Mouse (Mus musculus) hindbrain, embryonic 10.5 days (tissue): ENCODE results near the gene Tmem136. TPM values are rescaled to one million over a fixed set of nuclear protein-coding genes. Genes with fewer than 3 reads are reported as not detected.
"Not testable (repeated sequence)": the region's sequence is repeated elsewhere in the genome, so short reads cannot be mapped to it uniquely, and the experiment has no call there.

Experiments
- DNase-seq: peaks from one replicate; pipeline ENCODE4 v3.0.0-alpha.2; 2017; ENCODE audit warnings: low spot score
- H3K27ac ChIP-seq: fragments of 300-500 bp; sonication (generic); 2 replicates; pipeline ENCODE4 v1.5.1; 2016; ENCODE audit warnings: mild to moderate bottlenecking, moderate library complexity
- H3K27me3 ChIP-seq: fragments of 300-500 bp; sonication (generic); 2 replicates; pipeline ENCODE4 v1.6.1; 2016; ENCODE audit warnings: mild to moderate bottlenecking; ENCODE audit not compliant: poor library complexity, insufficient read depth, severe bottlenecking
- H3K36me3 ChIP-seq: fragments of 300-500 bp; sonication (generic); 2 replicates; pipeline ENCODE4 v1.6.1; 2016; ENCODE audit warnings: mild to moderate bottlenecking, moderate library complexity
- H3K4me1 ChIP-seq: fragments of 300-500 bp; sonication (generic); replicated peaks from 2 replicates; pipeline ENCODE4 v1.6.1; 2016; ENCODE audit warnings: mild to moderate bottlenecking
- H3K4me3 ChIP-seq: fragments of 300-500 bp; sonication (generic); 2 replicates; pipeline ENCODE4 v1.5.1; 2016; ENCODE audit warnings: mild to moderate bottlenecking, moderate library complexity
- H3K9me3 ChIP-seq: fragments of 300-500 bp; sonication (generic); 2 replicates; pipeline ENCODE4 v1.6.1; 2016; ENCODE audit warnings: mild to moderate bottlenecking, moderate library complexity
- WGBS: fragments of 180-500 bp; shearing (Covaris S2); methylation state at CpG from one replicate; pipeline ENCODE4 v1.1.7; 2016; 5-methylcytosine and 5-hydroxymethylcytosine counted together
- polyA plus RNA-seq: library from polyadenylated mRNA; unstranded; fragments of >200 nt; fragmentation: Nextera tagmentation; extraction: Ambion mirVana; gene quantifications from 2 replicates; pipeline ENCODE4 v1.2.1, GENCODE M21; 2016

Tmem136 gene
- polyA plus RNA-seq, 1 experiment from 2014 or later, result 13.7 TPM

- H3K9me3 ChIP-seq, result no peaks in the 10 kb centered on the region
- 74% methylated on average over 10 of the region's 10 CpGs for WGBS
These were observed 10.9 kb upstream of the Tmem136 start for GRCm38 (mm10) chr9:43127101-43127787.

GRCm38 (mm10) chr9:43122379-43122778 lies 6.0 kb upstream of the Tmem136 start:
- 44% methylated on average over 1 of the region's 1 CpGs for WGBS
- no peaks in the 10 kb centered on the region for H3K9me3 ChIP-seq
- H3K4me1 ChIP-seq, result no peaks in the 10 kb centered on the region
- no peak overlapping the region for H3K4me3 ChIP-seq
- no peaks in the 10 kb centered on the region for H3K36me3 ChIP-seq
- no peak for DNase-seq
- H3K27ac ChIP-seq, result no peak overlapping the region
- H3K27me3 ChIP-seq, result no peaks in the 10 kb centered on the region

More at GRCm38 (mm10) chr9:43127101-43127787, 10.9 kb upstream of the Tmem136 start:
- no peaks in the 10 kb centered on the region for H3K27me3 ChIP-seq
- no peak overlapping the region for H3K27ac ChIP-seq
- no peak overlapping the region for H3K4me3 ChIP-seq
- DNase-seq, result no peak
- H3K36me3 ChIP-seq, result no peaks in the 10 kb centered on the region
- H3K4me1 ChIP-seq, result peaks cover 6% of the 10 kb centered on the region; the same call in 1 of the 2 replicates

- H3K27ac ChIP-seq, H3K36me3 ChIP-seq, H3K4me3 ChIP-seq, H3K27me3 ChIP-seq, DNase-seq, H3K4me1 ChIP-seq, H3K9me3 ChIP-seq: not testable (repeated sequence)
- WGBS, result 81% methylated on average over 2 of the region's 2 CpGs
These were observed 5.6 kb upstream of the Tmem136 start for GRCm38 (mm10) chr9:43121948-43122347.

- Histone ChIP-seq H3K27ac (no peak overlapping the region), H3K4me1 (peaks cover 20% of the 10 kb centered on the region), H3K27me3 (peaks cover 4% of the 10 kb centered on the region; the same call in 1 of the 2 replicates), H3K36me3 (0 out of 2 replicates have a peak, but pooled peaks cover 2% of the 10 kb centered on the region), H3K4me3 (no peak overlapping the region), H3K9me3 (no peaks in the 10 kb centered on the region)
- no peak for DNase-seq
- 86% methylated on average over 6 of the region's 6 CpGs for WGBS
These were observed 597 bp upstream of the Tmem136 start for GRCm38 (mm10) chr9:43116997-43117336.

- peak overlapping the region; percentile 89 for H3K27ac ChIP-seq
- 18% methylated on average over 12 of the region's 12 CpGs for WGBS
- DNase-seq, result no peak
These were observed 788 bp downstream of the Tmem136 start for GRCm38 (mm10) chr9:43115431-43116133.

DNA sequence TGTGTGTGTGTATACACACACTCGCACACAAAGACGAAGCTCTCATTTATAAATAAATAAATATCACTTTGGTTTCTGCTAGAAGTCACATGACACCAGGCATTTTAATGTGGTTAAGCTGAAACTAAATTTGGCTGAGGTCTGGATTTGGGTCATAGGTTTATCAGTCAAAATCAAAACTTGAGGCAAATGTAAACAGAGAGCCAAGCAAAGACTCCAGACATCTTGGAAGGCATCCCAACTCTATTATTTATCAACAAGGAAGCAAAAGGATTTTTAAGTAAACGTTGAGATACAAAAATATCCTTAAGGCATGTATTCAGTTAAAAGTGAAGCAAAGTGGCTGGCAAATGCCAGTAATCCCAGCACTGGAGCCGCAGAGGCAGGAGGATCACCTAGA lies 1.5 kb downstream of the Tmem136 start:
- H3K36me3 ChIP-seq, result peaks cover 22% of the 10 kb centered on the region
- no peak for DNase-seq
- no peak overlapping the region for H3K4me3 ChIP-seq
- WGBS, result 94% methylated on average over 4 of the region's 4 CpGs
- H3K27ac ChIP-seq, result no peak overlapping the region
- peaks cover 4% of the 10 kb centered on the region; the same call in 1 of the 2 replicates for H3K27me3 ChIP-seq
- peaks cover 20% of the 10 kb centered on the region for H3K4me1 ChIP-seq
- H3K9me3 ChIP-seq, result no peaks in the 10 kb centered on the region

More at GRCm38 (mm10) chr9:43115431-43116133, 788 bp downstream of the Tmem136 start:
- peaks cover 4% of the 10 kb centered on the region; the same call in 1 of the 2 replicates for H3K27me3 ChIP-seq
- peak overlapping the region; percentile 95 for H3K4me3 ChIP-seq
- H3K4me1 ChIP-seq, result peaks cover 20% of the 10 kb centered on the region
- H3K36me3 ChIP-seq, result peaks cover 16% of the 10 kb centered on the region
- H3K9me3 ChIP-seq, result no peaks in the 10 kb centered on the region

DNA sequence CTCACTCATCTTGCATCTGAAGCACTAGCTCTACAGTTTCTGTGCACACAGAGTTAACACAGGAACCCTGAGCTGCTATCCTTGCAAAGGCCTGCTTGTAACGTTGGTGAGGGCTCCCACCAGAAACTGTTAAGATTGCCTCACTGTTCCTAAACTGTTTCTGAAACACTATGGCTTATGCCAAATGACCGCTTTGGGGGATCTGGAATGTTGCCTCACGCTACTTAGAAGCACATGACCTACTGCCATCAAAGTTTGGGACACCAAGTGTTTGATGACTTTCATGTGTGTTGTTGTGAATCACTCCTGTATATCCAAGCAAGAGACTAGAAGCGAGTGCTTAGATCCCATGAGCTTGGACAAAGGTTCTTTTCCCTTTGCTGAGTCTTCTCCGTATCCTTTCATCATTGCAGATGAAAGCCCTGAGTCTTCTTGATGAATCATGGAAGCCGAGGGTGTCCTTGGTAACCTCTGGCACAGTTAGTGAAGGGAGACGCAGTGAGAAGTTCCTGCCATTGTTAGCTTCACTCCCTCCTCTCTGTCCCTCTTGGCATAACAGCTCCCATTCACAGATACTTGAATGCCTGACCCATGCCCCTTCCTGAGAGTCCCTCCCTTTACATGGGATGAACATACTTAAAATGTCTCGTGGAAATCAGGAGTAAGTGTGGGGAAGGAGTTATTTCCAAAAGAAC lies 5.9 kb downstream of the Tmem136 start:
- no peak for DNase-seq
- peaks cover 22% of the 10 kb centered on the region for H3K36me3 ChIP-seq
- H3K4me1 ChIP-seq, result peaks cover 13% of the 10 kb centered on the region
- H3K4me3 ChIP-seq, result no peak overlapping the region
- no peak overlapping the region for H3K27ac ChIP-seq
- no peaks in the 10 kb centered on the region for H3K9me3 ChIP-seq
- no peaks in the 10 kb centered on the region for H3K27me3 ChIP-seq
- whole genome bisulfite sequencing, result 87% methylated on average over 8 of the region's 8 CpGs

GRCm38 (mm10) chr9:43109125-43109524 lies 7.2 kb downstream of the Tmem136 start:
- no peak overlapping the region for H3K4me3 ChIP-seq
- DNase-seq, result no peak
- WGBS, result 87% methylated on average over 7 of the region's 7 CpGs
- peaks cover 22% of the 10 kb centered on the region for H3K36me3 ChIP-seq
- no peaks in the 10 kb centered on the region for H3K9me3 ChIP-seq
- H3K27me3 ChIP-seq, result no peaks in the 10 kb centered on the region
- peaks cover 17% of the 10 kb centered on the region for H3K4me1 ChIP-seq
- no peak overlapping the region for H3K27ac ChIP-seq

DNA sequence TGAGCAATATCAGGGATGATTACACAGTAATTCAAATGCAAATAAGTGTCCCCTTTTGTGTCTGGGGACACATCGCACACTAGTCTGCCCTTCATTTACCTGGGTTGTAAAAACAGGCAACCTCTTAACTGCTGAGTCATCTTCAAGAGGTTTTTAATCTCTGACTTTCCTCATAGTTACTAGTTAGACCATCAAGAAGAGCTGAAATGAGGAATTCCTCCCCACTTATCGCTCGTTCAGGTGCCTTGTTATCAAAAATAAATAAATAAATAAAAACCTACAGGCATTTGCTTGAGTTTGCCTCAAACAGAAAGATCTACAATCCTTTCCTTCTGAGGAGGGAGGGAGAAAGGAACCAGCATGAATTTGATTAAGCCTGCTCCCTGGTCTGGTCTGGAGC lies 7.6 kb downstream of the Tmem136 start:
- Histone ChIP-seq H3K4me3 (no peak overlapping the region), H3K27ac (no peak overlapping the region), H3K4me1 (peaks cover 21% of the 10 kb centered on the region), H3K36me3 (peaks cover 22% of the 10 kb centered on the region), H3K27me3 (no peaks in the 10 kb centered on the region), H3K9me3 (no peaks in the 10 kb centered on the region)
- WGBS, result 90% methylated on average over 3 of the region's 3 CpGs
- no peak for DNase-seq

DNA sequence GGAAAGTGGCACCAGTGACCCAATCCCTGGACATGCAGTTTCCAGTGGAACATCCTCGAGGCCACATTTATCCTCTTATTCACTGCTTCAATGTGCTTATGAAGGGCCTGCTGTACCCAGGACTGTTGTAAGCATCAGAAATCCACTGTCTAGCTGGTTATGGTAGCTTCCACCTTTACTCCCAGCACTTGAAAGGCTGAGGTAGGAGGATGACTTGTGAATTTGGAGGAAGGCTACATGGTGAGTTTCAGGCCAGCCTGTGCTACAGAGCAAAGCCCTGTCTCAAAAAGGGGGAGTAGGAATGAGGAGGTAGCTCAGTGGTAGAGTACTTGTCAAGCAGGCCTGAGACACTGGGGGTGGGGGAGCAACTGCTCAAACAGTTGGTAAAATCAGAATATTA lies 8.3 kb downstream of the Tmem136 start:
- Histone ChIP-seq H3K36me3 (peaks cover 22% of the 10 kb centered on the region), H3K27ac (no peak overlapping the region), H3K9me3 (no peaks in the 10 kb centered on the region), H3K27me3 (no peaks in the 10 kb centered on the region), H3K4me3 (no peak overlapping the region), H3K4me1 (peaks cover 27% of the 10 kb centered on the region)
- no peak for DNase-seq
- 84% methylated on average over 1 of the region's 1 CpGs for WGBS

DNA sequence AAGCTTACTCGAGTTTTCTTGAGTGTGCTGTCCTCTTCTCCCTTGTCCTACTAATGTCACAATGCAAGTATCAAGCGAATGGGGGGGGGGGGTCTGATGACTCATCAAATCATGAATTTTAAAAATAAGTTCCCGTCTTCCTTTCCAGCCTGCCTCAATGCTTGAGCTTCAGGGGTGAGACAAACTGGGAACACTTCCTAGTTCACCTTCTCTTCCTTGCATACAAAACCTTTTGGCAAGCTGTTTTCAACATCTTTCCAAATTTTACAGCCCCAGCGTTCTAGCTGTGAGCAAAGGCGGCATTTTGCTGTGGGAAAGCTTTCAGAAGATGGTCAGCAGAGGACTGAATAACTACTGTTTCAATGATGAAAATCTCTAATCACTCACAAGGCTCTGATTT lies 8.8 kb downstream of the Tmem136 start:
- Histone ChIP-seq H3K36me3 (peaks cover 22% of the 10 kb centered on the region), H3K4me3 (no peak overlapping the region), H3K27ac (no peak overlapping the region), H3K27me3 (no peaks in the 10 kb centered on the region), H3K9me3 (no peaks in the 10 kb centered on the region), H3K4me1 (peaks cover 32% of the 10 kb centered on the region)
- DNase-seq, result no peak
- WGBS, result 65% methylated on average over 5 of the region's 5 CpGs

- DNase-seq, result peak; percentile 21
- 48% methylated on average over 10 of the region's 10 CpGs for WGBS
- H3K4me3 ChIP-seq, result peak within 1 kb of the TSS; percentile 79
- no peaks in the 10 kb centered on the region for H3K9me3 ChIP-seq
- peaks cover 35% of the 10 kb centered on the region for H3K4me1 ChIP-seq
- peak within 1 kb of the TSS; percentile 95 for H3K27ac ChIP-seq
- H3K36me3 ChIP-seq, result peaks cover 22% of the 10 kb centered on the region
- no peaks in the 10 kb centered on the region for H3K27me3 ChIP-seq
These were observed 9.2 kb downstream of the Tmem136 start, which contains the start of gene Arhgef12 for GRCm38 (mm10) chr9:43107187-43107517. TSS of gene Arhgef12 (minus strand) at chr9:43107239.
